Mouse (Mus musculus): ENCODE results near the gene Eps8. TPM values are rescaled to one million over a fixed set of nuclear protein-coding genes. Genes with fewer than 3 reads are reported as not detected.

Gene Eps8
- polyA plus RNA-seq, 1 experiment: 17.7 TPM

DNA sequence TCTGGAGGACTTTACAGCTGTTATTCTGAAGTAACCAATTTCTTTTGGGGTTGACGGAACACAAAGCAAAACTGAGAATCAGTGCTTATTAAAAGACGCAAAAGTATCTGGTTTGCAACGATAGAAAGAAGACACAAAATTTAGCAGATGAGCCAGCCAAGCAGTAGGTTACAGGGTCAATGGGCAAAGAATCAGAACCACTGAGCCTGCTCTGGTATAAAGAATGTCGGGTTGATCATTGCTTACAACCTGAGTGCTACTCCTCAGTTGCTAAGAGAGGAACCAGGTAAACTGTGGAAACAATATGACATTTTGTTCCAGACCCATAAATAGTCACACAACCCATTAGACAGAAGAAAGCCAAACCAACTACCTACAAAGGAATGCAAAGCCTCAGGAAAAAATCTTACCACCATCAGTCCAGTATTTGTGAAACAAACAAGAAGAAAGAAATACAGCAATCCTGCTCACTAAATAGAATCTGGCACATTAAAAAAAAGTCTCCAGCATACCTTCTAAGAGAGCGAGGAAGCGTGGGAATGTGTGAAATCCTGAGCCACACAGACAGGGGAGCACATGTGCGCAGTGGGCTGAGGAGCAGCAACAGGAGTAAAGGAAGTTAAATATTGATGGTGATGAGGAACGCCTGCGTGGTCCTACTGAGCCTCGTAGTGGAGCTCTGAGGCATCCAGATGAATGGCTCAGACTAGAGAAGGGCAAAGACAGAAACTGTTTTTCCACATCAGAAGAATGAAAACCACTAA, 66.0 kb downstream of the Eps8 start:
- Histone ChIP-seq H3K9me3 (replicated peaks; ENCODE audit: control insufficient read depth, insufficient read depth, low read length, poor library complexity, severe bottlenecking) (no peaks in the 10 kb centered on the region), H3K27ac (ENCODE audit: insufficient read depth, low read length) (no peak overlapping the region), H3K4me3 (ENCODE audit: low read depth, low read length) (no peak overlapping the region), H3K36me3 (ENCODE audit: control insufficient read depth, insufficient read depth, low read length, poor library complexity, severe bottlenecking) (no peaks in the 10 kb centered on the region), H3K4me1 (ENCODE audit: control insufficient read depth, insufficient read depth, low read length) (no peaks in the 10 kb centered on the region), H3K27me3 (ENCODE audit: control insufficient read depth, insufficient read depth, low read length, poor library complexity, severe bottlenecking) (no peaks in the 10 kb centered on the region), H3K9ac (ENCODE audit: low read depth, poor library complexity, severe bottlenecking) (no peak overlapping the region)
- TF ChIP-seq EP300 (IDR thresholded peaks at IDR 0.05; ENCODE audit: insufficient read depth, low read depth, low read length) (no peak), POLR2A (IDR thresholded peaks at IDR 0.05; ENCODE audit: insufficient read depth, low read length) (no peak), CTCF (IDR thresholded peaks at IDR 0.05; ENCODE audit: low read depth, low read length) (no peak)

DNA sequence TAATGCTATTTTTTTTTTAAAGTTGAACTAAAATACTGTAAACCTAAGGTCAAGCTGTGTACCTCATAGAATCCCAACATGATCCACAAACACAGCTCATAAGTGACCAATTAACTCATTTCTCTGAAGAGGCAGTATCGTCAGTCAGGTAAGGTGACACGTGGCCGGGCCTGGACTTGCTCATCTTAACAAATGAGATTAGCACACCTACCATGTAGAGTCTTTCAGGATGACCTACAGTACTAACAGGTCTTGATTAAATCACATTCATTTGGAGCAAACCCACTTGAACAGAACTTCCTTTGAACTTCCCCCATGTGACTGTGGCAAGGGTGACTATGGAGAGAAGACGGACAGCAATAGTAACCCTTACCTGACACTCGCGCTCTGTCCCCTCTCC, 66.8 kb downstream of the Eps8 start:
- Histone ChIP-seq H3K4me3 (ENCODE audit: low read depth, low read length) (no peak overlapping the region), H3K27me3 (ENCODE audit: control insufficient read depth, insufficient read depth, low read length, poor library complexity, severe bottlenecking) (no peaks in the 10 kb centered on the region), H3K9ac (ENCODE audit: low read depth, poor library complexity, severe bottlenecking) (no peak overlapping the region), H3K27ac (ENCODE audit: insufficient read depth, low read length) (no peak overlapping the region), H3K9me3 (replicated peaks; ENCODE audit: control insufficient read depth, insufficient read depth, low read length, poor library complexity, severe bottlenecking) (no peaks in the 10 kb centered on the region), H3K4me1 (ENCODE audit: control insufficient read depth, insufficient read depth, low read length) (no peaks in the 10 kb centered on the region), H3K36me3 (ENCODE audit: control insufficient read depth, insufficient read depth, low read length, poor library complexity, severe bottlenecking) (no peaks in the 10 kb centered on the region)
- no peak for TF ChIP-seq POLR2A (IDR thresholded peaks at IDR 0.05; ENCODE audit: insufficient read depth, low read length)
- TF ChIP-seq CTCF (IDR thresholded peaks at IDR 0.05; ENCODE audit: low read depth, low read length): no peak
- no peak for TF ChIP-seq EP300 (IDR thresholded peaks at IDR 0.05; ENCODE audit: insufficient read depth, low read depth, low read length)

DNA sequence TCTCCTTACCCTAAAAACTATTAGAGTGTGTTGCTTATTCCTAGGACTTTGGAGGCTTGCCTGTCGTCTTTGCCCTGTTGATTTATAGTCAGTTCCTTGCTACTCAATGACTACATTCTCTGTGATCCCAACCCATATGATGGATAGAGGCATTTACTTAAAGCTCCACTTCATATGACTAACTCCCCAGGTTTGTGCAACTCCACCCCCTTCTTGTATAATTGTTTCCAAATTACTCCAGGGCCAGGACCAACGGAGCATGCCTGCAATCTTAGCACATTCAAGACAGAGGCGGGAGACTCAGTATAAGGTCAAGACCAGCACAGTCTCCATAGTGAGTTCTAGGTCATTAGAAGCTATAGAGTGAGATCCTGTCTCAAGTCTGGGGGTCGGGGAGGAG, 69.4 kb downstream of the Eps8 start:
- no peak overlapping the region for H3K4me3 ChIP-seq (ENCODE audit: low read depth, low read length)
- no peaks in the 10 kb centered on the region for H3K9me3 ChIP-seq (replicated peaks; ENCODE audit: control insufficient read depth, insufficient read depth, low read length, poor library complexity, severe bottlenecking)
- H3K9ac ChIP-seq (ENCODE audit: low read depth, poor library complexity, severe bottlenecking): no peak overlapping the region
- no peaks in the 10 kb centered on the region for H3K27me3 ChIP-seq (ENCODE audit: control insufficient read depth, insufficient read depth, low read length, poor library complexity, severe bottlenecking)
- no peak overlapping the region for H3K27ac ChIP-seq (ENCODE audit: insufficient read depth, low read length)
- no peak for TF ChIP-seq CTCF (IDR thresholded peaks at IDR 0.05; ENCODE audit: low read depth, low read length)
- no peak for TF ChIP-seq POLR2A (IDR thresholded peaks at IDR 0.05; ENCODE audit: insufficient read depth, low read length)
- TF ChIP-seq EP300 (IDR thresholded peaks at IDR 0.05; ENCODE audit: insufficient read depth, low read depth, low read length): no peak
- H3K4me1 ChIP-seq (ENCODE audit: control insufficient read depth, insufficient read depth, low read length): no peaks in the 10 kb centered on the region
- no peaks in the 10 kb centered on the region for H3K36me3 ChIP-seq (ENCODE audit: control insufficient read depth, insufficient read depth, low read length, poor library complexity, severe bottlenecking)

DNA sequence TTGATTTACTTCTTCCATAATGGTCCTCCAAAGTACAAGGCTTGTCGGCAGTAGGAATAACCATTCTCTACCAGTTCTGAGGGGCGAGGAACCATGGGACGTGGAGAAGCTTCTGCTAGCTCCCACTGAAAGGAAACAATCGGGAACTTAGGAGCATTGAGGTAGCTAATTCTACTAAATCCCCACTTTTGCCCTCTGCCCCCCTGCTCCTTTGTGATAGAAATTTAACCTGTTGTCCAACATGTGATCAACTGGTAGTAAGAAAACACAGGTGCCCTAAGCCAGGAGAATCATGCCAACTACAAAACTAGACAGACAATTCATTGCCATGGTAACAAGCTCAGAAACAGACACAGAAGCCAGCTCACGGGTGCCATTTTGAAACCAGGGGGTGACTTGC, 71.6 kb downstream of the Eps8 start:
- TF ChIP-seq CTCF (IDR thresholded peaks at IDR 0.05; ENCODE audit: low read depth, low read length) (no peak), EP300 (IDR thresholded peaks at IDR 0.05; ENCODE audit: insufficient read depth, low read depth, low read length) (no peak), POLR2A (IDR thresholded peaks at IDR 0.05; ENCODE audit: insufficient read depth, low read length) (no peak)
- no peak overlapping the region for H3K9ac ChIP-seq (ENCODE audit: low read depth, poor library complexity, severe bottlenecking)
- no peaks in the 10 kb centered on the region for H3K36me3 ChIP-seq (ENCODE audit: control insufficient read depth, insufficient read depth, low read length, poor library complexity, severe bottlenecking)
- H3K4me1 ChIP-seq (ENCODE audit: control insufficient read depth, insufficient read depth, low read length): no peaks in the 10 kb centered on the region
- H3K27me3 ChIP-seq (ENCODE audit: control insufficient read depth, insufficient read depth, low read length, poor library complexity, severe bottlenecking): no peaks in the 10 kb centered on the region
- H3K9me3 ChIP-seq (replicated peaks; ENCODE audit: control insufficient read depth, insufficient read depth, low read length, poor library complexity, severe bottlenecking): no peaks in the 10 kb centered on the region
- H3K27ac ChIP-seq (ENCODE audit: insufficient read depth, low read length): no peak overlapping the region
- H3K4me3 ChIP-seq (ENCODE audit: low read depth, low read length): no peak overlapping the region

DNA sequence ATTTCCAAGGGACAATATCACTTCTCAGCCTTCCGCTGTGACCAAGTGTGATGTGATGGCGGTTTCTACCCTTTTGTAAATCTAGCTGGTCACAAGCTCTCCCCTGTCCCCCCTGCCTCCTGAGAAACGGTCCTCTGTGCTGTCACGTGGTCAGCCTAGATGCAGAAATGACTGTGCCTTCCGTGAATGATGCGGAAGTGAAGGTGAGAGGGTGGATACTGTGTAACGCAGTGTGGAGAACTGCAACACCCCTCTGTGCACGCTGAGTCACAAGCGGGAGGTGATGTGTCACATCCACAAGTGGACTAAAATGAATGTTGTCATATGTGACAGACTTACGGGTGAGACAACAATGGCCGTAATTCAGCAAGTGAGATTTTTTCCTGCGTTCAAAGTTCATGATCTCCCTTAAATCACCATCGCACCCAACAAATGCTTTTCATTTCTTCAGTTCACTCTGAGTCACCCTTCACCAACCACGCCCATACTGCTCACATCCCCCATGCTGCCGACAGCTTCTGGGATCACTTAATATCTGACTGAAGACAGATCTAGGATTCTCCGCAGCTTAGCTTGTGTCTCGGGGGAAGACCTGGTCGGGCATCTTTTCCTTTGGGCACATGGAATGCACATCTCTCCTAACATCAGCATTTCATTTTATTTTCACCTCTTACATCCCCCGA, 72.3 kb downstream of the Eps8 start:
- H3K27me3 ChIP-seq (ENCODE audit: control insufficient read depth, insufficient read depth, low read length, poor library complexity, severe bottlenecking): no peaks in the 10 kb centered on the region
- H3K9me3 ChIP-seq (replicated peaks; ENCODE audit: control insufficient read depth, insufficient read depth, low read length, poor library complexity, severe bottlenecking): no peaks in the 10 kb centered on the region
- H3K36me3 ChIP-seq (ENCODE audit: control insufficient read depth, insufficient read depth, low read length, poor library complexity, severe bottlenecking): no peaks in the 10 kb centered on the region
- no peak overlapping the region for H3K9ac ChIP-seq (ENCODE audit: low read depth, poor library complexity, severe bottlenecking)
- no peak overlapping the region for H3K27ac ChIP-seq (ENCODE audit: insufficient read depth, low read length)
- no peaks in the 10 kb centered on the region for H3K4me1 ChIP-seq (ENCODE audit: control insufficient read depth, insufficient read depth, low read length)
- no peak overlapping the region for H3K4me3 ChIP-seq (ENCODE audit: low read depth, low read length)
- TF ChIP-seq POLR2A (IDR thresholded peaks at IDR 0.05; ENCODE audit: insufficient read depth, low read length) (no peak), CTCF (IDR thresholded peaks at IDR 0.05; ENCODE audit: low read depth, low read length) (no peak), EP300 (IDR thresholded peaks at IDR 0.05; ENCODE audit: insufficient read depth, low read depth, low read length) (no peak)

All from ES-Bruce4 (cell line).